Mouse (Mus musculus) kidney, embryonic 15.5 days (tissue): ENCODE measurements around the gene Htr3a. TPM values are rescaled to one million over a fixed set of nuclear protein-coding genes. Genes with fewer than 3 reads are reported as not detected.

ENCODE experiments used
- ATAC-seq: fragments of 200-750 bp; cut with Nextera tagmentation; replicated peaks from 2 replicates; pipeline ENCODE4 v1.8.0; 2017; ENCODE audit warnings: moderate TSS enrichment; ENCODE audit not compliant: low FRiP score
- H3K27ac ChIP-seq: fragments of 300-500 bp; sonication (generic); 2 replicates; pipeline ENCODE4 v1.5.1; 2015; ENCODE audit warnings: mild to moderate bottlenecking, inconsistent platforms
- H3K27me3 ChIP-seq: fragments of 300-500 bp; sonication (generic); 2 replicates; pipeline ENCODE4 v1.6.1; 2015; ENCODE audit warnings: inconsistent platforms
- H3K36me3 ChIP-seq: fragments of 300-500 bp; sonication (generic); 2 replicates; pipeline ENCODE4 v1.6.1; 2015; ENCODE audit warnings: inconsistent platforms
- H3K4me1 ChIP-seq: fragments of 300-500 bp; sonication (generic); 2 replicates; pipeline ENCODE4 v1.6.1; 2015; ENCODE audit warnings: inconsistent platforms
- H3K4me2 ChIP-seq: fragments of 300-500 bp; sonication (generic); 2 replicates; pipeline ENCODE4 v1.6.1; 2015; ENCODE audit warnings: moderate library complexity, mild to moderate bottlenecking, inconsistent platforms
- H3K4me3 ChIP-seq: fragments of 300-500 bp; sonication (generic); replicated peaks from 2 replicates; pipeline ENCODE4 v1.5.1; 2015; ENCODE audit warnings: mild to moderate bottlenecking, inconsistent platforms
- H3K9ac ChIP-seq: fragments of 300-500 bp; sonication (generic); 2 replicates; pipeline ENCODE4 v1.6.1; 2015; ENCODE audit warnings: mild to moderate bottlenecking, inconsistent platforms
- H3K9me3 ChIP-seq: fragments of 300-500 bp; sonication (generic); replicated peaks from 2 replicates; pipeline ENCODE4 v1.6.1; 2016; ENCODE audit warnings: inconsistent platforms
- WGBS: fragments of 180-500 bp; shearing (Covaris S2); methylation state at CpG from one replicate; pipeline ENCODE4 v1.1.7; 2015; ENCODE audit warnings: mixed read lengths; 5-methylcytosine and 5-hydroxymethylcytosine counted together
- polyA plus RNA-seq: library from polyadenylated mRNA; unstranded; fragments of >200 nt; fragmentation: Nextera tagmentation; extraction: Ambion mirVana; gene quantifications from 2 replicates; pipeline ENCODE4 v1.2.1, GENCODE M21; 2015

Htr3a gene
- polyA plus RNA-seq, 1 experiment from 2014 or later = 0.86 TPM

DNA sequence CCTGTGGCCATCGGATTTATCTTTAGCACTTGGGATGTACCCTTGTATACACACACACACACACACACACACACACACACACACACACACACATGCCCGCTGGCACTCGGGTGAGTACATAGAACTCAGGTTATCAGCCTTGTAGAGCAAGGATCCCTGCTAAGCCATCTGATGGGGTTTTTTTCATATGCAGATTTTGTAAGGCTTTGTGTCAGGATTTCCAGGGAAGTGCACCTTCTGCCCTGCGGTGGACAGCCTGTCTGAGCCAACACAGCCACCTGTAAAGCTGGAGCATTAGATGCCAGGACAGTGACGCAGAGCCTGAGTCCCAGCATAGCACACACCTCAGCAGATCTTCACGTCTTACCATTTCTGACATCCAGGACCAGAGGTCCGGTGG lies 21.8 kb downstream of the Htr3a start:
- ATAC-seq = no peak
- no peaks in the 10 kb centered on the region for H3K9me3 ChIP-seq
- H3K36me3 ChIP-seq = no peaks in the 10 kb centered on the region
- no peak overlapping the region for H3K4me3 ChIP-seq
- no peak overlapping the region for H3K4me2 ChIP-seq
- no peaks in the 10 kb centered on the region for H3K27me3 ChIP-seq
- WGBS = 80% methylated on average over 7 of the region's 7 CpGs
- no peak overlapping the region for H3K9ac ChIP-seq
- H3K4me1 ChIP-seq = no peaks in the 10 kb centered on the region
- no peak overlapping the region for H3K27ac ChIP-seq

DNA sequence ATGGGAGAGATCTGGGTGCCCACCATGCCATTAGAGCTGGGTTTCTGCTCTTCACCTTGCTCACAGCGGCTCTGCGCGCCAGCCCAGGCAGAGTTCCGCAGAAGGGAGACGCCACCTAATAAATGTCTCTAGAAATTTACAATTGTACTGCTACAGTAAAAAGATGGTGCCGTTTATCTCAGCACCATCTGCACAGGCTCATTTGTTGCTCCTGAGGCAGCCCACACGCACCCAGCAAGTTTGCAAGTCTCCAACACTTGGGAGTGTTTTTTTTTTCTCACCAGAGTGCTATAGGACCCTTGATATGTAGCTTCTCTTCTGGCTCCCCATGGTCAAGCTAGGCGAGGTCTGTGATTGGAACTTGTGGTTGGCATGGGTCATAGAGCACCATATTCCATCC lies 38.0 kb downstream of the Htr3a start:
- WGBS = 57% methylated on average over 8 of the region's 8 CpGs

DNA sequence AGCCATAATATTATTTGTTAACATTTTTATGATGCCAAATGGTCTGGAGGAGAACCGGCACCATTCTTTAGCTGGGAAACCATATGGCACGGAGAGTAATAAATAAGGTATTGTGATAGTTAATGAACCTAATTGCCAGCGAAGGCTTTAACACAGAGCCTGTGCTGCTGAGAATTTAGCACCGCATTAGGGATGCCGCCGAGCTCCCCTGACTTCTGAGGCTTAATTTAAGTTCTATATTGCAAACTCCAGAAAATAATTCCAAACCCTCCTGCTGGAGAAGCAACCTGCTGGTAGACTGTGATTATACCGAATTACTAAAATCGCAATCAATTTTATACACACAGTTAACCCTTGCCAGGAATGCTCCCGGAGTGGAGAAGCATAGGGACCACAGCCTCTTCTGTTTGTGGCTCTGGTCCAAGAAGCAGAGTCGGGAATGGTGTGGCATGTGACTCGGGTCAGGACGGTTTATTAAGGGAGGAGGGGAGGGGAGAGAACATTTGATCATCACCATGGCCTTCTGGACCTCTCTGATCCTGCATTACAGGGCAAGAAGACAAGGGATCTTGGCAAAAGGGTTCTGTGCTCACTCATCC lies 44.3 kb downstream of the Htr3a start:
- no peak for ATAC-seq
- Histone ChIP-seq H3K36me3 (no peaks in the 10 kb centered on the region), H3K4me3 (no peak overlapping the region), H3K4me2 (no peak overlapping the region), H3K4me1 (peaks cover 8% of the 10 kb centered on the region), H3K27me3 (peaks cover 19% of the 10 kb centered on the region), H3K9me3 (no peaks in the 10 kb centered on the region), H3K27ac (no peak overlapping the region), H3K9ac (no peak overlapping the region)
- whole genome bisulfite sequencing = 42% methylated on average over 12 of the region's 12 CpGs

More for the DNA sequence above, 38.0 kb downstream of the Htr3a start:
- Histone ChIP-seq H3K9me3 (no peaks in the 10 kb centered on the region), H3K4me1 (no peaks in the 10 kb centered on the region), H3K4me3 (no peak overlapping the region), H3K27me3 (peaks cover 5% of the 10 kb centered on the region; the same call in 1 of the 2 replicates), H3K4me2 (no peak overlapping the region), H3K9ac (no peak overlapping the region), H3K36me3 (no peaks in the 10 kb centered on the region), H3K27ac (no peak overlapping the region)
- ATAC-seq = no peak

DNA sequence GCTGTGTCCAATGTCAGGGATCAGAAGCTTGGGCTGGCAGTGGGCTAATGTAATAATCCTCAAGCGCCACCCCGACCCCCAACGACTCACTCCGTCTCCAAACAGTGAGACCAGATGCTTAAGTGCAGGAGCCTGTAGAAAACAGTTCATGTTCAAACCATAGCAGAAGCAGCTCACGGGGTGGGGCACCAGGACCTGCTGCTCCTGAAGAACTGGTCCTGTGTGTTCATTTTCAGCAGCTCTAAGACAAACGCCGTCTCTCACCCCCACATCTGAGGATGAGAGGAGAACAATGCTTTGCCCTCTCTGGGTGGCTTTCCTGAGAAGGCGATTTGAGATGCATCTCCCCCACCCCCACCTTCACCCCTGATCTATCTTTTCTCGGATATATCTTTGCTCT lies 45.7 kb downstream of the Htr3a start:
- Histone ChIP-seq H3K27ac (no peak overlapping the region), H3K4me2 (no peak overlapping the region), H3K4me1 (peaks cover 12% of the 10 kb centered on the region), H3K4me3 (no peak overlapping the region), H3K9me3 (no peaks in the 10 kb centered on the region), H3K36me3 (no peaks in the 10 kb centered on the region), H3K9ac (no peak overlapping the region), H3K27me3 (peaks cover 24% of the 10 kb centered on the region)
- WGBS = 50% methylated on average over 9 of the region's 9 CpGs
- no peak for ATAC-seq

DNA sequence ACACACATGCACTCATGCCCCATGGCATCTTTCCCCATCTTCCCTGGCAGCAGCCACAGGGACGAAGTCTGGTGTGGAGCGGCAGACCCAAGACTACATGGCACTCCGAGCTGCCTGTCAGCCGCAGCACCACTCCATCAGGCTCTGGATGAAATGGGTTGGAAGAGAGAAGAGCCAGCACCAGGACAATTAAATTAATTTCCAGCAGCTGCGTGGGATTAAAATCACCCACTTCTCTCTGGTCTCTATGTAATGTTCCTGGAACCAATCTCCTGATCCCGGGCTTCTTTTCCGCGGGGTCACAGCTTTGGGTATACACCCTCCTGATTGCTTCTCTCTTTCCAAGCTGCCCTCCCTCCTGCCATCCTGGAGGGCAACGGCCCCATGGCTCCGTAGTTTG lies 49.4 kb downstream of the Htr3a start:
- Histone ChIP-seq H3K27ac (no peak overlapping the region), H3K36me3 (no peaks in the 10 kb centered on the region), H3K4me3 (no peak overlapping the region), H3K9ac (no peak overlapping the region), H3K27me3 (peaks cover 22% of the 10 kb centered on the region), H3K4me2 (no peak overlapping the region), H3K9me3 (no peaks in the 10 kb centered on the region), H3K4me1 (0 out of 2 replicates have a peak, but pooled peaks cover 5% of the 10 kb centered on the region)
- WGBS = 83% methylated on average over 10 of the region's 10 CpGs
- ATAC-seq = no peak

DNA sequence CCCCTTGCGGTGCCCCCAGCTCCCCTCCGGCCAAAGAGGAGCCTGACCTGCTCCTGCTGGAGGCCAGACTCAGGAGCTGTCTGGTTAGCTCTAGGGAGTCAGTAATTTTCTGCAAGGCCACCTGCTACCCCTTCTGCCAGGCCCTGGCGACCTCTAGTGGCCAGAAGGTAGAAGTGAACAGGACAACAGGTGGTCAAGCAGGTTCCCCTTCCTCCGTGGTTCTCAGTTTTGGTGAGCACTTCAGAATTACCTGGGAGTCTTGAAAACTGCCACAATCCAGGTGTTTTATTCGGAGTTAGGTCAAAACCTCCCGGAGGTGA lies 50.4 kb downstream of the Htr3a start:
- H3K4me3 ChIP-seq = no peak overlapping the region
- peaks cover 22% of the 10 kb centered on the region for H3K27me3 ChIP-seq
- WGBS = 2% methylated on average over 6 of the region's 6 CpGs
- H3K4me1 ChIP-seq = 0 out of 2 replicates have a peak, but pooled peaks cover 5% of the 10 kb centered on the region
- H3K36me3 ChIP-seq = no peaks in the 10 kb centered on the region
- 0 out of 2 replicates have a peak, but pooled peaks have one; percentile 46 for ATAC-seq
- H3K9me3 ChIP-seq = no peaks in the 10 kb centered on the region
- H3K27ac ChIP-seq = no peak overlapping the region
- no peak overlapping the region for H3K9ac ChIP-seq
- H3K4me2 ChIP-seq = no peak overlapping the region

DNA sequence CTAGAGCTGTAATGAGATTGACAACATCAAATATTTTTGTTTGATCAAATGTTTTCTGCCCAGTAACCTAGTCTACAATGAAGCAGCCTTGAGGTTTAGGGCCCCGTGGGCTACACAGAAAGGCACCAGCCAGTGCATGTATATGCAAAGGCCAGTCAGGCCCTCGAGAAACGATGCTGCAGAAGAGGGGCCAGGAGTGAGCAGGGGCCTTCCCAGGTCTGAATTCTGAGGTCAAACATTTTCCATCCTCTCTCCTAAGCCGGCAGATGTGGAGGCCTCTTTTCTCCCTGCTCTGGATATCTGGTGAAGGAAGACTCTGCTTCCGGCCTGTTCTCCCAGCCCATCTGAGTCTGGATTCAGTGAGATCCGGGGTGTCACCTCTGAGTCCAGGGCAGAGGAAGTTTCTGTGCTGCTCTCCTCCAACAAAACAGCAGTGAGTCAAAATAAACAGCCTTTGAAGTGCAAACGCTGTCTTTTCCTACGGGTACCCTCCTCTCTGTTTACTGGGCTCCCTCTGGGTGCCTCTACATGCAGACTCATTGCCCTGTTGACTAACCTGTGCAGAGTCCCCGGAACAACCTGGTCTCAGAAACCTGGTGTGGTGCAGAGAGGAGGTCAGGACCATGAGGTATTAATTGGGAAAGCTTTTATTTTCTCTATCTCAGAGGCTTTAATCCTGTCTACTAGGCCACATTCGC lies 50.9 kb downstream of the Htr3a start:
- Histone ChIP-seq H3K4me1 (0 out of 2 replicates have a peak, but pooled peaks cover 5% of the 10 kb centered on the region), H3K9me3 (no peaks in the 10 kb centered on the region), H3K27ac (no peak overlapping the region), H3K4me2 (no peak overlapping the region), H3K9ac (no peak overlapping the region), H3K27me3 (peaks cover 22% of the 10 kb centered on the region), H3K36me3 (no peaks in the 10 kb centered on the region), H3K4me3 (no peak overlapping the region)
- no peak for ATAC-seq
- WGBS = 29% methylated on average over 10 of the region's 10 CpGs

DNA sequence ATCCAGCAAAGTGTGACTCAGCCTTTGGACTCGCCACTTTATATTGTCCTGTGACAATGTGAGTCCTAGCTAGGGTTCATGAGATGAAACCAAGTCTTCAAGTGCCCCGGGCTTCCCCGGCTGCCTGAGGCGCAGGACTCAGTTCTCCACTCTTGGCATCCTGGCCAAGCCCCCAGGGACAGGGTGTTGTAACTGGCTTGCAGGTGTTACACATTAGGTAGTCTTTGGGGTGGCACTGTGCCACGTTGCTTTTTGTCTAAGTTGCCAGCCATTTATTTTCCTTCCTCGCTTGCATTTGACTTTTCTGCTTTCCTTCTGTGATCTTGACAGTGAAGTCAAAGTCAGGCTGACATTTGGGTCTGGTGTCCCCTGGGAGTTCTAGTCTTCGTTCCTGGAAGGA lies 53.0 kb downstream of the Htr3a start:
- Histone ChIP-seq H3K27me3 (peaks cover 29% of the 10 kb centered on the region), H3K36me3 (no peaks in the 10 kb centered on the region), H3K9ac (no peak overlapping the region), H3K4me2 (no peak overlapping the region), H3K4me3 (no peak overlapping the region), H3K27ac (no peak overlapping the region), H3K4me1 (0 out of 2 replicates have a peak, but pooled peaks cover 5% of the 10 kb centered on the region), H3K9me3 (no peaks in the 10 kb centered on the region)
- no peak for ATAC-seq
- WGBS = 74% methylated on average over 7 of the region's 7 CpGs

DNA sequence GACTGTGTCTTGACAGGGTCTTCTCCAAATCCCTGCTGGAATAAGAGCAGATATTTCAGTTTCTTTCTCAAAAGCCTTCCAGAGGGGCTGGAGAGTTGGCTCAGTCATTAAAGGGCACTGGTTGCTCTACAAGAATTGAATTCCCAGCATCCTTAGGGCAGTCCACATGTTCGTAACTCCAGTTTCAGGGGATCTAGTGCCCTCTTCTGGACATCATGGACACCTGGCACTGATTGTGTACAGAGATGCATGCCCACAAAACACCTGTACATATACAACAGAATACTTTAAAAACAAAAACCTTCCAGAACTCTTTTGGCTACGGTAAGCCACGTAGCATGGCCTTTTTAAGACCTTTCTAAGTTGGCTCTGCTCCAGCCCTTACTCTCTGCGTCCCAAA lies 54.7 kb downstream of the Htr3a start:
- H3K36me3 ChIP-seq = no peaks in the 10 kb centered on the region
- 85% methylated on average over 4 of the region's 4 CpGs for WGBS
- peaks cover 18% of the 10 kb centered on the region for H3K27me3 ChIP-seq
- H3K4me3 ChIP-seq = no peak overlapping the region
- H3K27ac ChIP-seq = no peak overlapping the region
- ATAC-seq = no peak
- H3K4me1 ChIP-seq = 0 out of 2 replicates have a peak, but pooled peaks cover 5% of the 10 kb centered on the region
- H3K9me3 ChIP-seq = no peaks in the 10 kb centered on the region
- no peak overlapping the region for H3K4me2 ChIP-seq
- H3K9ac ChIP-seq = no peak overlapping the region

DNA sequence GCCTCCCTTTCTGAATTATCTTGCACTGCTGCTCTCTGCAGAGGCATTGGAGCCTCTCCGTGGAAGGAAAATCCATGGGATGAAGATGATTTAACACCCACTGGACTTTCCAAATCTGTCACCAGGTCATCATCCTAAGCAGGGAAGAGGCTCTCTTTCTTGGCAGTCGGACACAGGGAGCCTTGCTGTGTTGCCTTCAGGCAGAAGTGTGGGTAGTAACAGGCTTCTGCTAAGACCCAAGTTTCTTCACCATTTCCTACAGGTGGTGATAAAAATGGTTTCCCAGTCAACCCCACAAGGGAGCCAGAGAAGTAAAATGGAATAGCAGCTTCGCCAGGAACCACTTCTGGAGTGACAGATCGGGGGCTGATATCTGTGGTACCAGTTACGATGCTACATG lies 61.4 kb downstream of the Htr3a start:
- H3K27ac ChIP-seq = no peak overlapping the region
- no peaks in the 10 kb centered on the region for H3K9me3 ChIP-seq
- no peaks in the 10 kb centered on the region for H3K4me1 ChIP-seq
- H3K36me3 ChIP-seq = no peaks in the 10 kb centered on the region
- WGBS = 92% methylated on average over 5 of the region's 5 CpGs
- no peak for ATAC-seq
- no peak overlapping the region for H3K4me3 ChIP-seq
- no peak overlapping the region for H3K4me2 ChIP-seq
- H3K27me3 ChIP-seq = peaks cover 14% of the 10 kb centered on the region
- no peak overlapping the region for H3K9ac ChIP-seq
